Mouse (Mus musculus) CH12.LX (cell line): ENCODE results near the gene Ush1g. TPM values are rescaled to one million over a fixed set of nuclear protein-coding genes. Genes with fewer than 3 reads are reported as not detected.

Experiments
- DNase-seq: peaks from one replicate; pipeline ENCODE4 v3.0.0-alpha.2; 2013; ENCODE audit errors: extremely low read depth
- H3K27ac ChIP-seq: 2 replicates; pipeline ENCODE4 v1.5.1; 2012; ENCODE audit warnings: low read depth, mild to moderate bottlenecking, control low read depth, moderate library complexity; ENCODE audit not compliant: insufficient read depth
- H3K27me3 ChIP-seq: replicated peaks from 2 replicates; pipeline ENCODE3; 2012; ENCODE audit warnings: inconsistent platforms
- H3K36me3 ChIP-seq, 2 experiments: replicated peaks in 1 of 2; 2 replicates each; pipeline versions ENCODE3 to v1.6.1; 2012; ENCODE audit warnings: inconsistent platforms in 1 of 2, low read length in 1 of 2, mild to moderate bottlenecking in 1 of 2, mixed read lengths in 1 of 2, moderate library complexity in 1 of 2; ENCODE audit not compliant: control insufficient read depth in 1 of 2, insufficient read depth in 1 of 2
- H3K4me1 ChIP-seq, 2 experiments: 2 replicates each; pipeline ENCODE4 v1.6.1; 2012; ENCODE audit warnings: inconsistent platforms in 1 of 2, moderate library complexity in 1 of 2; ENCODE audit not compliant: insufficient read depth in 2 of 2, control insufficient read depth in 1 of 2
- H3K4me2 ChIP-seq: 2 replicates; pipeline ENCODE4 v1.6.1; 2012; ENCODE audit warnings: low read depth, mild to moderate bottlenecking, control low read depth; ENCODE audit not compliant: poor library complexity, insufficient read depth, severe bottlenecking
- H3K4me3 ChIP-seq, 3 experiments: fragments of 150-350 bp in 1 of 3; sonication (generic) in 1 of 3; replicated peaks in 1 of 3; 2 replicates each; pipeline versions ENCODE3 to v1.5.1; 2011 to 2012; ENCODE audit warnings: low read depth in 2 of 3, low read length in 2 of 3, mild to moderate bottlenecking in 2 of 3, moderate library complexity in 2 of 3, control low read depth in 1 of 3, improper control_type of control experiment in 1 of 3, inconsistent platforms in 1 of 3, mixed read lengths in 1 of 3; ENCODE audit not compliant: poor library complexity in 1 of 3
- H3K79me2 ChIP-seq: replicated peaks from 2 replicates; pipeline ENCODE4 v1.6.1; 2012; ENCODE audit warnings: mild to moderate bottlenecking, moderate library complexity; ENCODE audit not compliant: control insufficient read depth, poor library complexity, insufficient read depth, severe bottlenecking; ENCODE audit errors: extremely low read depth
- H3K9ac ChIP-seq: 2 replicates; pipeline ENCODE4 v1.6.1; 2012; ENCODE audit warnings: low read depth, mild to moderate bottlenecking, control low read depth, moderate library complexity; ENCODE audit not compliant: insufficient read depth
- H3K9me3 ChIP-seq: replicated peaks from 2 replicates; pipeline ENCODE3; 2012; ENCODE audit warnings: low read length, inconsistent platforms, mixed read lengths
- BHLHE40 ChIP-seq: IDR thresholded peaks from 2 replicates; pipeline ENCODE4 v1.6.1; 2011; ENCODE audit warnings: mild to moderate bottlenecking, low read depth, low read length, improper control_type of control experiment
- CHD2 ChIP-seq: IDR thresholded peaks from 2 replicates; pipeline ENCODE4 v1.6.1; 2011; ENCODE audit warnings: low read length, improper control_type of control experiment
- CTCF ChIP-seq, 2 experiments: IDR thresholded peaks in 1 of 2; conservative IDR thresholded peaks in 1 of 2; 2 replicates each; pipeline ENCODE4 v1.5.1; 2011 to 2012; ENCODE audit warnings: low read depth in 2 of 2, low read length in 2 of 2, improper control_type of control experiment in 1 of 2, inconsistent platforms in 1 of 2, mild to moderate bottlenecking in 1 of 2, moderate library complexity in 1 of 2
- ELF1 ChIP-seq: IDR thresholded peaks from 2 replicates; pipeline ENCODE4 v1.6.1; 2014; ENCODE audit warnings: low read depth, mild to moderate bottlenecking, inconsistent platforms, low read length, improper control_type of control experiment
- GABPA ChIP-seq: IDR thresholded peaks from 2 replicates; pipeline ENCODE4 v1.6.1; 2012; ENCODE audit warnings: low read depth, low read length, improper control_type of control experiment, inconsistent platforms; ENCODE audit not compliant: insufficient replicate concordance
- HCFC1 ChIP-seq: IDR thresholded peaks from 2 replicates; pipeline ENCODE4 v1.6.1; 2012; ENCODE audit warnings: low read depth, mild to moderate bottlenecking, inconsistent platforms, low read length, improper control_type of control experiment
- IRF4 ChIP-seq: IDR thresholded peaks from 2 replicates; pipeline ENCODE4 v1.6.1; 2014; ENCODE audit warnings: low read depth, mild to moderate bottlenecking, inconsistent platforms, low read length, improper control_type of control experiment
- JUN ChIP-seq: IDR thresholded peaks from 2 replicates; pipeline ENCODE4 v1.6.1; 2011; ENCODE audit warnings: low read depth, mild to moderate bottlenecking, low read length, improper control_type of control experiment, moderate library complexity; ENCODE audit not compliant: insufficient read depth
- MAFK ChIP-seq: IDR thresholded peaks from 2 replicates; pipeline ENCODE4 v1.6.1; 2011; ENCODE audit warnings: low read length, improper control_type of control experiment; ENCODE audit not compliant: insufficient replicate concordance
- MAX ChIP-seq: IDR thresholded peaks from 2 replicates; pipeline ENCODE4 v1.6.1; 2011; ENCODE audit warnings: low read length, improper control_type of control experiment
- MEF2A ChIP-seq: IDR thresholded peaks from 2 replicates; pipeline ENCODE4 v1.6.1; 2014; ENCODE audit warnings: low read depth, mild to moderate bottlenecking, inconsistent platforms, low read length, improper control_type of control experiment, borderline replicate concordance
- MYC ChIP-seq: IDR thresholded peaks from 2 replicates; pipeline ENCODE4 v1.6.1; 2011; ENCODE audit warnings: low read depth, mild to moderate bottlenecking, improper control_type of control experiment, low read length
- NELFE ChIP-seq: IDR thresholded peaks from 2 replicates; pipeline ENCODE4 v1.6.1; 2011; ENCODE audit warnings: low read depth, low read length, improper control_type of control experiment
- NRF1 ChIP-seq: IDR thresholded peaks from 2 replicates; pipeline ENCODE4 v1.6.1; 2014; ENCODE audit warnings: low read depth, mild to moderate bottlenecking, inconsistent platforms, low read length, improper control_type of control experiment, moderate library complexity
- PAX5 ChIP-seq: IDR thresholded peaks from 2 replicates; pipeline ENCODE4 v1.6.1; 2012; ENCODE audit warnings: low read length, inconsistent platforms, mixed read lengths
- RAD21 ChIP-seq: IDR thresholded peaks from 2 replicates; pipeline ENCODE4 v1.6.1; 2011; ENCODE audit warnings: low read depth, mild to moderate bottlenecking, low read length, improper control_type of control experiment, moderate library complexity
- RCOR1 ChIP-seq: conservative IDR thresholded peaks from 2 replicates; pipeline ENCODE4 v1.6.1; 2012; ENCODE audit warnings: low read depth, mild to moderate bottlenecking, inconsistent platforms, low read length, improper control_type of control experiment
- SIN3A ChIP-seq: IDR thresholded peaks from 2 replicates; pipeline ENCODE4 v1.6.1; 2012; ENCODE audit warnings: low read length, improper control_type of control experiment, inconsistent platforms
- SMC3 ChIP-seq: IDR thresholded peaks from 2 replicates; pipeline ENCODE4 v1.6.1; 2011; ENCODE audit warnings: low read depth, low read length, improper control_type of control experiment
- TCF12 ChIP-seq: IDR thresholded peaks from 2 replicates; pipeline ENCODE4 v1.6.1; 2014; ENCODE audit warnings: low read depth, mild to moderate bottlenecking, inconsistent platforms, low read length, improper control_type of control experiment
- USF1 ChIP-seq: IDR thresholded peaks from 2 replicates; pipeline ENCODE4 v1.6.1; 2014; ENCODE audit warnings: low read depth, mild to moderate bottlenecking, inconsistent platforms, low read length, improper control_type of control experiment
- USF2 ChIP-seq: conservative IDR thresholded peaks from 2 replicates; pipeline ENCODE4 v1.6.1; 2011; ENCODE audit warnings: low read depth, low read length, improper control_type of control experiment
- ZC3H11A ChIP-seq: IDR thresholded peaks from 2 replicates; pipeline ENCODE4 v1.6.1; 2012; ENCODE audit warnings: low read depth, mild to moderate bottlenecking, inconsistent platforms, low read length, improper control_type of control experiment
- ZMIZ1 ChIP-seq: IDR thresholded peaks from 2 replicates; pipeline ENCODE4 v1.6.1; 2012; ENCODE audit warnings: low read depth, mild to moderate bottlenecking, inconsistent platforms, low read length, improper control_type of control experiment
- ZNF384 ChIP-seq: IDR thresholded peaks from 2 replicates; pipeline ENCODE4 v1.6.1; 2012; ENCODE audit warnings: low read depth, low read length, improper control_type of control experiment, inconsistent platforms
- dilution Hi-C: fragments of 300-500 bp; cut with MboI; formaldehyde crosslinking; loops from 2 replicates; pipeline ENCODE4 v1.14.3; 2020; ENCODE audit warnings: low sequenced_read_pairs; ENCODE audit not compliant: extremely low pct_unique_long_range_greater_than_20kb, extremely low pct_ligation_motif_present
- in situ Hi-C: fragments of 300-500 bp; cut with MboI; formaldehyde crosslinking; loops from 3 replicates; pipeline ENCODE4 v1.14.3; 2019; ENCODE audit warnings: low sequenced_read_pairs, low pct_ligation_motif_present, low pct_unique_long_range_greater_than_20kb, mixed read lengths
- polyA plus RNA-seq: library from polyadenylated mRNA; unstranded; fragments of >175 nt; gene quantifications from 2 replicates; pipeline ENCODE4 v1.2.1, GENCODE M21; 2012; ENCODE audit warnings: low read depth; ENCODE audit not compliant: insufficient read length
- total RNA-seq, 2 experiments: library from RNA; depleted of rRNA; stranded (reverse); fragments of 300-350 nt in 1 of 2; fragments of >200 nt in 1 of 2; gene quantifications; 2 replicates each; pipeline ENCODE4 v1.2.3; 2012 to 2014

The Ush1g gene
- total and polyA plus RNA-seq, 3 experiments = 0.42 TPM; not detected in 2

GRCm38 (mm10) chr11:115291503-115291902, 30.3 kb downstream of the Ush1g start:
- H3K4me3 ChIP-seq = no peak overlapping the region
- H3K4me1 ChIP-seq = peaks cover 0 to 4% of the 10 kb centered on the region in 2 experiments; a peak in 2 of 4 replicates
- no peak overlapping the region for H3K9ac ChIP-seq
- peaks cover 6% of the 10 kb centered on the region for H3K9me3 ChIP-seq
- H3K27ac ChIP-seq = no peak overlapping the region
- no peaks in the 10 kb centered on the region for H3K36me3 ChIP-seq
- H3K4me2 ChIP-seq = no peak overlapping the region
- dilution Hi-C loops = no loop called here
- no peaks in the 10 kb centered on the region for H3K79me2 ChIP-seq
- DNase-seq = no peak
- in situ Hi-C loops = no loop called here
- peaks cover 48% of the 10 kb centered on the region for H3K27me3 ChIP-seq
- no peak for TF ChIP-seq SIN3A
- no peak for TF ChIP-seq BHLHE40
- no peak for TF ChIP-seq MYC
- TF ChIP-seq HCFC1 = no peak
- TF ChIP-seq GABPA = no peak
- no peak for TF ChIP-seq USF1
- TF ChIP-seq RCOR1 = no peak
- TF ChIP-seq RAD21 = no peak
- TF ChIP-seq CTCF (conservative IDR thresholded peaks at IDR 0.05 in 1 of 2, IDR thresholded peaks at IDR 0.05 in 1 of 2; ENCODE audit: low read depth in 2 of 2, low read length in 2 of 2) = no peak
- TF ChIP-seq NELFE = no peak
- no peak for TF ChIP-seq MAFK
- no peak for TF ChIP-seq SMC3

GRCm38 (mm10) chr11:115290919-115291318, 30.9 kb downstream of the Ush1g start:
- in situ Hi-C loops (no loop called here), dilution Hi-C loops (no loop called here)
- Histone ChIP-seq H3K9ac (no peak overlapping the region), H3K27ac (no peak overlapping the region), H3K4me2 (no peak overlapping the region), H3K4me3 (no peak overlapping the region), H3K4me1 (no peaks in the 10 kb centered on the region), H3K9me3 (peaks cover 6% of the 10 kb centered on the region), H3K79me2 (no peaks in the 10 kb centered on the region), H3K27me3 (peaks cover 42% of the 10 kb centered on the region), H3K36me3 (no peaks in the 10 kb centered on the region)
- TF ChIP-seq CHD2 (no peak), CTCF (conservative IDR thresholded peaks at IDR 0.05 in 1 of 2, IDR thresholded peaks at IDR 0.05 in 1 of 2; ENCODE audit: low read depth in 2 of 2, low read length in 2 of 2) (no peak), IRF4 (no peak), ZMIZ1 (no peak), PAX5 (no peak), ZC3H11A (no peak), NRF1 (no peak), MEF2A (no peak), RCOR1 (no peak), TCF12 (no peak), NELFE (no peak), USF2 (no peak), ELF1 (no peak), MAX (no peak), JUN (no peak), ZNF384 (no peak)
- no peak for DNase-seq
